Mouse (Mus musculus) naive thymus-derived CD4-positive, alpha-beta T cell, adult 2 months (primary cell): Measurements from ENCODE around the gene Lrpprc.
A peak's percentile ranks its signal among the peaks of the same experiment; 100 is the strongest.

Experiments used
- DNase-seq: peaks from one replicate; pipeline ENCODE4 v3.0.0-alpha.2; 2011; ENCODE audit warnings: low read depth

The Lrpprc gene

DNA sequence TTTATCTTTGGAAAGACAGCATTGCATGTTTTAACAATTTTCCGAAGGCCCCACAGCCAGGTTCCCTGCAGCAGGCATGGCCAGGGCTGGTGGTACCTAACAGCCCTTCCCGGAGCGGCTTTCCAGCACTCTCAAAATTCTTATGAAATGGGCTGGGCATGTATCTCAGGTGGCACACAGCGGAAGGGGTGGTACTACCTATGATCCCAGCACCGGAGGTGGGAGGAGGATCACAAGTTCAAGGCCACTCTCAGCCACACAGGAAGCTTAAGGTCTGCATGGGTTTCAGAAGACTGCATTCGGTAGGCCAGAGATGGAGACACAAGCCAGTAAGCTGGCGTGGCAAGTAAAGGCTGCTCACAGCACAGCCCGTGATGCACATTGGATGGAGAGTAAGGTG lies 31.6 kb downstream of the Lrpprc start:
- peak; percentile 18 for DNase-seq

DNA sequence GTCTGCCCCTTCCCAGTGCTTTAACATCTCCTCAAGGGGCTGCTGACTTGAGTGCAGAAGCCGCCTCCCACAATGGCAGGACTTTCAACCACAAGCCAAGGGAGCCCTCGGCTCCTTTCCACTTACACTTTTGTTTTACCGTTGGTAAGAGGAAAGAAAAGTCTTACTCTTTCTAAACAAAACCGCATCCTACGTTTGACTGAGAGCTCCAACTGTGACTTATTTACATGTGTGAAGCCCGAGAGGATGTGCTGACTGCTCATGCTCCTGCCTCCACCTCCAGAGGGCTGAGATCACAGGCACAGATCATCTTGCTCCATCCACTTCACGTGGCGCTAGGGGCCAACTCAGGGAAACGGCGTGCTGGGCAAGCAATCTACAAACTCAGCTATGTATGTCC lies 32.2 kb downstream of the Lrpprc start:
- DNase-seq, result peak; percentile 61

DNA sequence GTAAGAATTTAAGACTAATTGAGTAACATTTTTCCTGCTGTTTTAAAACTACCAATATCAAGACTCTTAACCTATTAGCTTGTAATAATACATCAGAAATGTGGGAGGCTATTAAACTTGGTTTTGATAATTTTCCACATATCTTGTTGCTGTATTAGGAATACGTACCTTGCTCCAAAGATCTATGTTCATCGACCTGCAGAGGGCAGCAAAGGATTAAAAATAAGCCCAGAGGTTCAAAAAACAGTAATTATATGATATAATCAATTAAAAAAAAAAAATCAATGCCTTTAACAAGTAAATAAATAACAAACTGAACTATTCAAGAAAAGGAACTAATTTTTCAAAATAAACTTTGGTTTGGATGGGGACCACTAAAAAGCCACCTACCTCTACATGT lies 34.5 kb downstream of the Lrpprc start:
- peak; percentile 54 for DNase-seq

DNA sequence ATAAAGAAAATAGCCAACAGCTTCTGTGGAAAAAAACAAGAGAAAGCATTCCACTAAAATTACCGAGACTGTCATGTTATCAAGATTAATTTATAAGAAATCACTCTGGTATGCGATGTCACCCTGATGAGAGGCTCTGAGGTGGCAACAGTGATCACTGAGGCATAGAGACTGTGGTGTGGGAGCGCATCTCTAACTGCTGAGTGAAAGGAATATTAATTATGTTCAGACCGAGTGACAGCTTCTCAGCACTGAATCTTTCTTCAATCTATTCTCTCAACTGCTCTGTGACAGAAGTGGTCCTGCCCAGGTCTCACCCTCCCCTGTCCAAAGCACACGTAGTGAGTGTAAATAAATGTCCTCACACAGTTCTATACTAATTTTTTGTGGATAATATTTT lies 37.1 kb downstream of the Lrpprc start:
- DNase-seq, result no peak

DNA sequence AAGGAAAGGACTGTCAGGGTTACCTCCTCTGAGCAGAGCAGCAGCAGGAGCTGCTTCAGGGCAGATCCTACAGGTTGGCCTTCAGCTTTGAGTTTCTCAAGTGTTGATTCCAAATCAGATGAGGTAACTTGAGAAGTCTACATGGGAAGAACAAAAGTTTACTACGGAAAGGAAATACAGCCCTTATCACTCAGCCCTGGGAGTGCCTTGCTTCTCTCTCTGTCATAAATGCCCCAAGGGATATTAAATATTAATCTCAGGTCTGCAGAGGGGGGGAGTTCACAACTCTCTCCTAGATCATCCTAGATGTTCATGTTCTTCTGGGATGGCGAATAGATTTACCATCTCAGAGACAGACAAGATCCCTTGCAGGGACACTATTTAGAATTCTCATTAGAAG lies 38.3 kb downstream of the Lrpprc start:
- no peak for DNase-seq

DNA sequence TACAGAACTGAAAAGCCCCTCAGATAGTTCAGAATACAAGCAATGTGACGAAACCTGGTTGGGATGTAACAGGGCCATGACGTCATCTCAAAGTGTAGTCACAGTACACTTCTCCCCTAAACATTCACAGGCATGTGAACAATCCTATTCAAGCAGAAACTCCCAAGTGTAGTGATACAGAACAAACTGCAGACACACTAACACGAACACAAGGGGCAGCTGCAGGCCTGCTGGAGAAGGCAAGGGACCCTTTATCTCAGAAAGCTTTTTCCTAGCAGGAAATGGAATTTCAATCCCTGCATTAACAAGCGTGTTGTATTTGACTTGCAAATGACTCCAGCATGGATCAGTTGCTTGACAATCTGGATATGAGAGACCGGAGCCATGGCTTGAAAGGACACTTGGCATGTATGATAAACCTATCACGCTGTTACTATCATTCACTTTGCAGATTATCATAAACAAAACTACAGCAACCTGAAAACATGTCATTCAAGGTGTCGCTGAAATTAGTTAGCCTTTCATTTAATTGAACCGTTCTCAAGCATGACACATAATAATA lies 38.9 kb downstream of the Lrpprc start:
- no peak for DNase-seq

DNA sequence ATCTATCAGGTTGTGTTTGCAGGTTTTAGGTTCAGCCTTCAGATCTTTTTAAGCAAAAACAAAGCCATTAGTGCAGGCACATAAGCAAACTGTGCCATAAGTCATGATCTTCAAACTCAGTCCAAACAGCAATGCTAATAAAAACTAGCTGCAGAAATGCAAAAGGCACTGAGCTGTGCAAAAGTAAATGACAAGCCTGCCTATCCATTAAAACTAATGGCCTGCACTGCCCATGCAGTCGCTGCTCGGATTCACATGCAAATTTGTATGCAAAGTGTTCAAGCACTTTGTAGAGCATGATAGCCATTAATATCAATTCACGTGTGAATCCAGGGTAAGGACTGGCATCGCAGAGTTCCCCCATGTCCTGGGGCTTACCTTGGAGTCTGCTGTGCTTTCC lies 40.5 kb downstream of the Lrpprc start:
- no peak for DNase-seq

DNA sequence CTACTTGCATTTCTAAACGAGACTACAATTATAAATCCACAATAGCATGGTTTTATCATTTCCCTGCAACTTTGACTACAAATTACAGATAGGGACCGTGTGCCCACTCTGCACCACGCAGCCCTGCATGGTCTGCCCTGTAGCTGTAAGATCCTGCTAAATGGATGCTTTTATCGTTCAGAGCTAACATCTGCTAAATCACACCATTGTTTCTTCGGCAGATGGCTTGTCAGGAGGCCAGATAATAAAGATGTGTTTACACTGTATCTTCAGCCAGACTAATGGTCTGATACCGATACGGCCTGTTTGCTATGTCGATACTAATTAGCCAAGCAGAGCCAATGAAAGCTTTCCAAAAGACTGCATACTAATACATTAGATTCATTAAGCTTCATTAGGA lies 41.3 kb downstream of the Lrpprc start:
- no peak for DNase-seq

DNA sequence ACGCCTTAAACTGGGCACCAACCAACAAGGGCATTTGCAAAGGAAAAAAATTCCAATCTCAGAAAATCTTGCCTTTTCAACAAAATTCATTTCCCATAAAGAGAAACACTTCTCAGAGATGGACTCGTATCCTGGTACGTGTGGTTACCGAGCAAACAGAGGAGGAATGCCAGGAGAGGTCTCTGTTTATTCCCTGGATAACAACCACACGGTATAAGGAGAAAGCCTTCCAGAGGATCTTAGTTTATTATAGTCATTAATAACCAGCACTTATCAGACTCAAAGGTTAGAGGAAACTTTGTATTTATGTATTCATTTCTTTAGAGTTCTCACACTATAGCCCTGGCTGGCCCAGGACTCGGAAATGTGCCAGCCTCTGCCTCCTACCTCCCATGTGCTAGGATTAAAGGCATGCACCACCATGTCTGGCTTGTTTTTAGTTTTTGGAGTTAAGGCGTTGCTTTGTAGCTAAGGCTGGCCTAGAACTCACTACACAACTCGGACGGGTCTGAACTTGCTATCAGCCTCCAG lies 42.4 kb downstream of the Lrpprc start:
- DNase-seq, result no peak

DNA sequence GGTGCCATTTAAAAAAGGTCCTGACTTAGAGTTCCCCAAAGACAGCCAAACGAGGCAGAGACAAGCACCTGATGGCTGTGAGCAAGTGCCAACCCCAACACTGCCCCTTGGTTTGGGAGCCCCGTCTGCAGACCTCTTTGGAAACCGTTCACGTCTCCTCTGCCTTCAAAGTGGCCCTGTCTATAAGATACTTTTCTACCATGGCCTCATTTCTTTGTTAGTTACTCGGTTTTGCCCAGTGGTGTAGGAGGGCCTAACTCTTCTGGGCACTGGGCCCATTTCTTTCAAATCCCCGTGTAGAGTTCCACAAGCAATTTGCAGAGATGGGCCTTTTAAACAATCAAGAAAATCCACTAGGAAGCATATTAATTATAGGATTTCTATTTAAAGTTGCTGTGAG lies 43.4 kb downstream of the Lrpprc start:
- DNase-seq, result no peak

DNA sequence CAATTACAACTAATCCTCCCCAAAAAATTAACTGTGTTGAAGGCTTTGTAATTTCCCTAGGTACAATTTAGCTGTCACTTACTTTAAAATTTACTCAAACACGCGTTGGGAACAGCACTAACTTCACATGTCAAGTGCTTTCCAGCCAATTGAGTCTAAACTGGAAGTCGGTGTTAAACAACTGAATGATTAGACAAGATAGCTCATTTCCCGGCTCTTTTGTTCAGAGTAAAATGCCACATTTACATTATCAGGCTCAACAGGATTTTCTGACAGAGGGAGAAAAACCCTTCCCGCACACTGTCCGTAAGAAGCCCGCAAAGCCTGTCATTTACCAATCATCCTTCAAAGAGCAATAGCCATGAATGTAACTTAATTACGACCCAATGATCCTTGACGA lies 45.6 kb downstream of the Lrpprc start:
- no peak for DNase-seq

DNA sequence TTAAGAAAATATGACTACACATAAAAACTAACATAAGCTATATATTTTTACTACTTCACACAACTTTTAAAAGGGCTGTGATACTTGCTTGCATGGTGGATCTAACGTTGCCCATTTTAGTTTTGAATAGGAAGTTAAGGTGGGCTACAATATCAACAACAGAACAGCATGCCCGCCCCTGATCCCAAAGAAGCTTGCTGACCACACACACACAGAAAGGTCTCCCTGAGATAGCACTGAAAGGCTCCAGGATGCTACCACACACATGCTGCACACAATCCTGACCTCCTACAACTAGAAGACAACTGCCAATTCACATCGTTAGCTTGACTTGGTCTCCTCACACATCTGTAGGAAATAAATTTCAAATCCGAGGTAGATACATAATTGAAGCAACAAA lies 46.3 kb downstream of the Lrpprc start:
- DNase-seq, result no peak

DNA sequence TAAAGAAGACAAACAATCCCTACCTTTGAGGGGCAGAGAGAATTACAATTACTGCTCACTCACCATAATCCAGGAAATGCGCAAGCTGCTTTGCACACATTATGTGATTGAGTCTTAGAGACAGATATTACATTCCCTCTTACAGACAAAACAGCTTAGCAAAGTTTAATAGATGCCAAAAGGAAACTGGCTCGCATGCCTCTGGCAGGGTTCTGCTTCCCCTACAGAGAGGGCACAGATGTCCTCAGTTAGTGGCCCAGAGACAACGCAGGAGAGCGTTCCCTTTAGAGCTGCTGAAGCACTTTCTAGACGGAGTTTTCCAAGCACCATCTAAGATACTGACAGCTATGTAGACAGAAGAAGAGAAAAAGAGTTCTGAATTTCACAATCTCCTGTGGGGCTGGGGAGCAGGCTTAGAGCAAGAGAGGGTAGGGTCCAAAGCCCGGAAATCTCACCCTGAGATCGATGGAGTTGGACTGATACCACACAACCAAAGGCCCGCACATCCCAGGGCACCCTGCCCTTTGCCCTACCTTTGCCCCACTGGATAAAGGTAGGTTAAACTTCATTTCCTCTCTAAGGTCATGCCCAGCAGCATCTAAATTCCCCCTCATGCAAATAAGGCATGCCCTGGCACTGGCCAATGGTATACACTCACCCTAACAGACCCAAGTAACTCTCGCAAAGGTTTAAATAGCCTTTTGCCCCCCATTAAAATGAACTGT lies 52.4 kb downstream of the Lrpprc start:
- no peak for DNase-seq

DNA sequence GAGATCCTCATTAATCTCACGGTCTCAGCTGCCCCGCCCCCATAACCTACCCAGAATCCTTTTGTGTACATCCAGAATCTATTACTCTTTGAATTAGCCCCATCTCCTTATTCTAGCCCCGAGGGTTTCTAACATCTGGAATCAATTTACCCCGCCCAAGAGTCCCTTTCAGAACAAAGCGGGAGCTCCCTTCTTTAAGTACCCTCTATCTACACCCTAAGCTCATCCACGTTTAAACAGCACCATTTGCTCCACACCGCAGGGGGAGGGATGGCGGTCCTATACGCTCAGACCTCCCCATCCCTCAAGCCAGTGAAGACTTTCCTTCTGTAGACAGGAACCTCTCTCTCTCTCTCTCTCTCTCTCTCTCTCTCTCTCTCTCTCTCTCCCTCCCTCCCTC lies 53.9 kb downstream of the Lrpprc start:
- DNase-seq, result no peak

DNA sequence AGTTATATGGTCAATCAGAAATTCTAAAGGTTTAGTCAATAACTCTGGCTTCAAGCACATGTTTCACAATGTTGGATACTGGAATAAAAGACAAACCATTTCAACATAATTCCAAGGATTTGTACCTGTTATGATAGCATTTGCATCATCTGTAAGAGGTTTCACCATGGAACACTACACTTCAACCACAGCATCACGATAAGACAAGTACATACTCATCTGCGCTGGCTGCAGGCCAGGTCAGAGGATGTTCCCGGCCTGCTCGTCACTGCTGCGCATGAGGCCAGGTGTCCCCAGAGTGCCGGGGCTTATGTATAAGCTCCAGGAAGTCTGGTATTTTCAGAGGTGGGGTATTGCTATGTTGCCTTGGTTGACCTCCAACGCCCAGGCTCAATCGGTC lies 58.0 kb downstream of the Lrpprc start:
- no peak for DNase-seq

DNA sequence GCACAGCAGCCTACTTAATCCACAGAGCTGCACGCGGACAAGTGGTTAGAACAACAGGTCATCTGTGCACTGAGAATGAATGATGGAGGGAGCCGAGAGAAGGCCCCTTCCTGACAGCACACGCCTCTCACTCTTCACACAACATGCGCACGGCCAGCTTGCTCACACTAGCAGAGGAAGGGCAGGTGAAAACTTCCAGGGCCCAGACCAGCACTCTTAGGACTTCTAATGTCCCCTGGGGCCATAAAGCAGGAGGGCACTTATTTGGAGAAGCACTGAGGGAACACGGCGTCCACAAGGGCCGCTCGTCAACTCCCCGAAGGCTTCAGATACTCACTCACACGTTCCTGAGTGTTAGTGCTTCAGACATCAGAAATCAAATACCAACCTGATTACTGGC lies 59.2 kb downstream of the Lrpprc start:
- no peak for DNase-seq

DNA sequence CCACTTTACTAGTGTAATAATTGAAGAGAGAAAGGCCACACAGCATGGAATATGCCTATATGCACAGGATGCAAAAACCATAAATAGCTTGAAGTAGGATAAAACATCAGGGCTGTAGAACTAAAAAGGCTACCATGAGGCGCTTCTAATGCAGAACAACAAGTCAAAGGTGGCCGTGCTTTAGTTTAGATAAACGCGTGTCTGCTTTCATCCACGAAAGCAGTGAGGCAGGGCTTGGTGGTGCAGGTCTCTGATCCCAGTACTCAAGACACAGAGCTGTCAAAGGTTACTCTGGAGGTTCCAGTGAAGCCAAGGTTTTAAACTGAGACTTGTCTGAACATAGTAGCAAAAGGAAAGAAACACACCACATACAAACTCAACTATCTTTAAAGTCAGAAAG lies 61.4 kb downstream of the Lrpprc start:
- no peak for DNase-seq

DNA sequence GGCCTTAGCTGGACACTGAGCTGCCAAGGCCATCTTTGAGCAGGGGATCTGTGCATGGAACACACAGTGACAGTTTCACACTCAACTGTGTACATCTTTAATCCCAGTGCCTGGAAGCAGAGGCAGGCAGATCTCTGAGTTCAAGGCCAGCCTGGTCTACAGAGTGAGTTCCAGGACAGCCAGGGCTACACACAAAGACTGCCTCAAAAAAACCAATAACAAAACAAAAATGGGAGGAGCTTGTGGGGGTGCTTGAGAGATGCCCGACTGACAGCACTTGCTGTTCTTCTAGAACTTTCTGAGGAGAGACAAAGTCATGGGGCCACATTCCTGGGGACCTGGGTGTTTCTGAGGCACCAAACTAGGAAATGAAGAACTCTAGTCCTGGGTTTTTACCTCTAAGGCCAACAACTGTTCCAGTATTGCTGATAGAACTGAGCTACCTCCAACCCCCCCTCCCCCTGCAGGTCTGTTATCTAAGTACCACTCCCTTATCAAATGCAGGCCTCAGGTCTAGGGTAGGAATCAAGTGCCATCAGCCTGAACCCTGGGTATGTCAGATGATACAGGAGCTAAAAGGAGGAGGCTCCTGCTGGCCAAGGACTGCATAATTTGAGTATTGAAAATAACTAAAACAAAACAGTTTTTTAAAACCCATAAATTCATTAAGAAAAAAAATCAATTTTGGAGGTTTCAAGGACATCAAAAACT lies 62.2 kb downstream of the Lrpprc start:
- no peak for DNase-seq

DNA sequence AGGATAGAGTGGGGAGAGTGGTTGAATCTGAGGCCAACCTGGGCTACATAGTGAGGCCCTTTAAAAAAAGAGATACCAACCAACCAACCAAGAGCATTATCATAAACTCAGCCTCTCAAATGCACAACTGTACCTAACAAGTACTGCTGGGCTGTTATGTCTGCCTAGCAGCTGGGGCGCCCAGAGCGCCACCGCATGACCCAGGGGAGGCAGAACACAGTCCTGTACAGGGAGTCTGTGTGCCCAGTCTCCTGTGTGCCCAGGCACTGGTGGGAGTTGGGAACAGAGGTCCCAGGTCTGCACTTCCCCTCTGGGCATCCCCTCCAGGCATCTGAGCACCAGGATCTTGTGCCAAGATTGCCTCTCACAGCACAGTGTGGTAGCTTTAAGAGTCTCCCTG lies 65.4 kb downstream of the Lrpprc start:
- DNase-seq, result no peak

DNA sequence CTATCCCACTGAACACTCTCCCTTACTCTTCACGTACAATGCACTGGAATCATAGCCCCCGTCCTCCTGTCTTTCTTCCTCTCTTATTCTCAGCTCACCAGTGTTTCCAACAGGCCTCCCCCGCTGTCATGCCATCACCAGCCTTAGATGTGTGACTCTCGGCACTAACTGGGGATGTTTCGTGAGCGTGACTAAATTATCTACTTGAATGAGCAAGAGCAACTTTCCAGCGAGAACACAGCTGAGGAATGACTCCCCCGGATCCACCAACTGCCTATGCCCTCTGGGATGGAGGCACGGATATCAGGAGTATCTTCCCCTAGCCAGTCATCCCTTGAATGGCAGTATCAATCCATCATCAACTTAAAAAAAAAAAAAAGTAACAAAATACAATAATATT lies 66.6 kb downstream of the Lrpprc start:
- DNase-seq, result no peak

DNA sequence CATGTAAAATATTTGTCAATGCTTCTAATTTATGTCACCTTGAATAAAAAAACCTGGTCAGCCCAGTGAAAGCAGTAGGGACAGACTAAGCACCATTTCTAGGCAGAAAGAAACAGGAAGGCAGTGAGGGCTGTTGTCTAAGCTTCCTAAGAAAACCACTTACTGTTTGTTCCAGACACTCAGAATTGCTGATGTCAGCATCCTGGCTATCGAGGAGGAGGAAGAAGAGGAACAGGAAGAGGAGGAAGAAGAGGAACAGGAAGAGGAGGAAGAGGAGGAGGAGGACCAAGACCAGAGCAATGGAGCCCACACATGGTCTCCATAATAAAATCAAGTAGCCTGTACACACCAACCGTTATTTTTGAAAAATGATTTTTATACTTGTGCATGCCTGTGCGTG lies 71.5 kb downstream of the Lrpprc start:
- DNase-seq, result no peak

DNA sequence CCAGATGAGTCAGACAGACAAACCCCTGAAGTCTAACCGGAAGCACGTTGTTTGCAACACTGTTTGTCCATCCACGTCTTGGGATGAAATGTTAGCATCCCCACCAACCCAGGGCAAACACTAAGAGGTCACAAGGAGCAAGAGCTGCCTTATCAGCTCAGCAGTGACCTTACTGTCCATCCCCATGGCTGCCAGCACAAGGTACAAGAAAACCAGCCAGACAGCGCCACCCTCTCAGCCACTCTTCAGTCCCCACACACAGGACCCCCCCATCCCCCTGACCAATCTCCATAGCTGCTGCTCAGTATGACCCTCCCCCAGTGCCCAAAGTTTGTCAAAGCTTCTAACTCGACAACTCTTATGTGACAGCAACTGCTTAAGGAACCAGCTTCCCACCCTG lies 73.2 kb downstream of the Lrpprc start:
- no peak for DNase-seq

DNA sequence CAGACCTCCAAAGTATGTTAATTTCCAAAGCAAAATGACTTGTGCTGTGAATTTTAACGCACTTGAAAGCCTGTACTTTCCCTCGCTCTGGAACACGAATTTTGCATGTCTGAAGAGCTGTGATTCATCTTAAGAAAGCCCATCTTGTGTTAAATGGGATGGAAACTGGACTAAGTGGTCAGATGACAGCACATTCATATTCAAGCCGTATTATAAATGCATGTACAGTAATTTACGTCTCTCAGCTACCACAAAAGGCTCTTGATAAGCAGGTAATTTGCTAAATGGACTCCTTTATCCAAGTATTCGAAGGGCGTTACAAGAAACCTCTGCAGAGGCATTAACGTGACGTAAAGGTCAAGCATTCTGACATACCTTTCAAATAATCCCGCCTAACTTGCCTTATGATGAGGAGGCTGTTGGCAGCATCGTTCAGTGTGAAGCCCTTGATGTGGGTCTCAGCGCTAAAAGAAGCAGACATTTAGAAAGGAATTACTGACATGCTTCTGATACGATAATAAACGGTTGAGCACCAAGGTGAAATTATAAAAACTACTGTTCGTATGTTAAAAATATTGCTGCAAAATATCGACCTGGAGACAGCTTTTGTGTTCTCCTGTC lies 74.2 kb downstream of the Lrpprc start:
- DNase-seq, result no peak
